Mouse (Mus musculus) forebrain, embryonic 16.5 days (tissue): ENCODE data around the gene Tcf7l2. TPM values are rescaled to one million over a fixed set of nuclear protein-coding genes. Genes with fewer than 3 reads are reported as not detected.

Experiments
- ATAC-seq: fragments of 200-750 bp; cut with Nextera tagmentation; 2 replicates; pipeline ENCODE4 v1.8.0; 2017; ENCODE audit warnings: mild to moderate bottlenecking, moderate library complexity
- H3K27ac ChIP-seq: fragments of 300-500 bp; sonication (generic); 2 replicates; pipeline ENCODE4 v1.5.1; 2014; ENCODE audit warnings: low read length, control low read depth
- H3K27me3 ChIP-seq: fragments of 300-500 bp; sonication (generic); replicated peaks from 2 replicates; pipeline ENCODE4 v1.6.1; 2014; ENCODE audit warnings: low read length; ENCODE audit not compliant: control insufficient read depth, insufficient read depth
- H3K36me3 ChIP-seq: fragments of 300-500 bp; sonication (generic); 2 replicates; pipeline ENCODE4 v1.6.1; 2014; ENCODE audit not compliant: control insufficient read depth, insufficient read depth
- H3K4me1 ChIP-seq: fragments of 300-500 bp; sonication (generic); replicated peaks from 2 replicates; pipeline ENCODE4 v1.6.1; 2014; ENCODE audit warnings: low read length; ENCODE audit not compliant: control insufficient read depth, insufficient read depth
- H3K4me2 ChIP-seq: fragments of 300-500 bp; sonication (generic); 2 replicates; pipeline ENCODE4 v1.6.1; 2014; ENCODE audit warnings: mild to moderate bottlenecking, low read length, control low read depth
- H3K4me3 ChIP-seq: fragments of 300-500 bp; sonication (generic); replicated peaks from 2 replicates; pipeline ENCODE4 v1.5.1; 2014; ENCODE audit warnings: mild to moderate bottlenecking, low read length, control low read depth
- H3K9ac ChIP-seq: fragments of 300-500 bp; sonication (generic); replicated peaks from 2 replicates; pipeline ENCODE4 v1.6.1; 2014; ENCODE audit warnings: low read depth, low read length, control low read depth
- H3K9me3 ChIP-seq: fragments of 300-500 bp; sonication (generic); 2 replicates; pipeline ENCODE4 v1.6.1; 2016; ENCODE audit warnings: low read length; ENCODE audit not compliant: control insufficient read depth
- WGBS: fragments of 180-500 bp; shearing (Covaris S2); extraction: QIAGEN DNeasy Blood & Tissue Kit; methylation state at CpG from one replicate; pipeline ENCODE4 v1.1.7; 2014; 5-methylcytosine and 5-hydroxymethylcytosine counted together
- polyA plus RNA-seq: library from polyadenylated mRNA; unstranded; fragments of >200 nt; fragmentation: Nextera tagmentation; extraction: Ambion mirVana; gene quantifications from 2 replicates; pipeline ENCODE4 v1.2.1, GENCODE M21; 2015

Tcf7l2 gene
- polyA plus RNA-seq, 1 experiment from 2014 or later: 58.7 TPM

GRCm38 (mm10) chr19:55956745-55957144, 215.1 kb downstream of the Tcf7l2 start:
- H3K9ac ChIP-seq: no peak overlapping the region
- no peak for ATAC-seq

DNA sequence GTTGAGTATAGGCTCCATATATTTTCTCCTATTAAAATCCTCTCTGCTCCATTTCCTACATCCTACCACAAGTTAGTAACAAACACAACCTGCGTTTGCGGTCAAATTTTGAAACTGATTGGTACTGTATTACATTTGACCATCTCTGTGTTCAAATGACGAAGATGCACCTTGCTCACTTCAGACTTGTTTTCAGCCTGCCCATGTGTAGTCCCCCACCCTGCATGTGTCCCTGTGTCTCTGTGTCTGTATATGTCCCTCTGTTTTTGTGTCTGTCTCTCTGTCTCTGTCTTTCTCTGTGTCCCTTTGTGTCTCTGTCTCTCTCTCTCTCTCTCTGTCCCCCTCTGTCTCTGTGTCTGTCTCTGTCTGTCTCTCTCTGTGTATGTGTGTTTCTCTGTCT, 222.8 kb downstream of the Tcf7l2 start:
- Histone ChIP-seq H3K27me3 (no peaks in the 10 kb centered on the region), H3K9ac (no peak overlapping the region), H3K4me3 (no peak overlapping the region), H3K27ac (no peak overlapping the region), H3K4me2 (no peak overlapping the region), H3K9me3 (peaks cover under 1% of the 10 kb centered on the region; the same call in 1 of the 2 replicates), H3K4me1 (no peaks in the 10 kb centered on the region), H3K36me3 (no peaks in the 10 kb centered on the region)
- WGBS: 98% methylated on average over 3 of the region's 3 CpGs
- ATAC-seq: no peak

More at GRCm38 (mm10) chr19:55956745-55957144, 215.1 kb downstream of the Tcf7l2 start:
- no peak overlapping the region for H3K4me2 ChIP-seq
- no peaks in the 10 kb centered on the region for H3K36me3 ChIP-seq
- H3K4me3 ChIP-seq: no peak overlapping the region
- no peaks in the 10 kb centered on the region for H3K27me3 ChIP-seq
- H3K4me1 ChIP-seq: peaks cover 8% of the 10 kb centered on the region
- peaks cover 9% of the 10 kb centered on the region; the same call in 1 of the 2 replicates for H3K9me3 ChIP-seq
- H3K27ac ChIP-seq: no peak overlapping the region
- whole genome bisulfite sequencing: 95% methylated on average over 6 of the region's 6 CpGs

GRCm38 (mm10) chr19:55966066-55966465, 224.4 kb downstream of the Tcf7l2 start:
- H3K9me3 ChIP-seq: no peaks in the 10 kb centered on the region
- no peaks in the 10 kb centered on the region for H3K36me3 ChIP-seq
- 36% methylated on average over 7 of the region's 7 CpGs for WGBS
- no peak overlapping the region for H3K27ac ChIP-seq
- H3K27me3 ChIP-seq: no peaks in the 10 kb centered on the region
- H3K4me1 ChIP-seq: peaks cover 10% of the 10 kb centered on the region
- no peak overlapping the region for H3K4me3 ChIP-seq
- no peak overlapping the region for H3K4me2 ChIP-seq
- no peak overlapping the region for H3K9ac ChIP-seq
- ATAC-seq: no peak

GRCm38 (mm10) chr19:55969929-55970531, 228.4 kb downstream of the Tcf7l2 start:
- ATAC-seq: 0 out of 2 replicates have a peak, but pooled peaks have one; percentile 26
- H3K9ac ChIP-seq: no peak overlapping the region
- H3K9me3 ChIP-seq: no peaks in the 10 kb centered on the region

DNA sequence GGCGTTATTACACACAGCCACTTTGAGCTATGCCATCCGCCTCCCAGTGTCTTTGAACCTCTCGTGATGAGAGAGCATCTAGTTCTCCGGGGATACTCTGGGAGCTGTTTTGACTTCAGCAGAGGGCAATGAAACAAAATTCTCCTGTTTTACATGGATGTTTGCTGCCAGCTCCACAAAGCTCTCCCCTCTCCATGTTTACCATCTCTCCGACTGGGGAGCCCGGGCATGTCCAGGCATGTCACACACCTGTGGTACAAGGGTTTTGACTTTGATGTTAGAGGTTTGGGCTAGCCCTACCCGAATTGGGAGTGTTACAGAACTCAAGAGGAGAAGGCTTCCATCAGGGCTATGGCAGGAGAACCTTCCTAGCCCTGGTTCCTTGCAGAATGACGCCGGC, 234.5 kb downstream of the Tcf7l2 start:
- Histone ChIP-seq H3K4me3 (no peak overlapping the region), H3K4me2 (no peak overlapping the region), H3K27me3 (no peaks in the 10 kb centered on the region), H3K9ac (no peak overlapping the region), H3K9me3 (no peaks in the 10 kb centered on the region), H3K36me3 (no peaks in the 10 kb centered on the region), H3K27ac (no peak overlapping the region), H3K4me1 (no peaks in the 10 kb centered on the region)
- no peak for ATAC-seq
- 86% methylated on average over 9 of the region's 9 CpGs for WGBS

More at GRCm38 (mm10) chr19:55969929-55970531, 228.4 kb downstream of the Tcf7l2 start:
- 3% methylated on average over 14 of the region's 14 CpGs for WGBS
- H3K27ac ChIP-seq: no peak overlapping the region
- no peaks in the 10 kb centered on the region for H3K27me3 ChIP-seq
- H3K4me2 ChIP-seq: no peak overlapping the region
- no peaks in the 10 kb centered on the region for H3K36me3 ChIP-seq
- peaks cover 10% of the 10 kb centered on the region for H3K4me1 ChIP-seq
- H3K4me3 ChIP-seq: no peak overlapping the region
